Mouse (Mus musculus): ENCODE results near the gene S100a14. TPM values are rescaled to one million over a fixed set of nuclear protein-coding genes. Genes with fewer than 3 reads are reported as not detected.
A peak's percentile ranks its signal among the peaks of the same experiment; 100 is the strongest.

Gene S100a14
- total and polyA plus RNA-seq, 2 experiments from 2014 or later, result not detected

- DNase-seq (ENCODE audit: low spot score), result no peak
- H3K9ac ChIP-seq (replicated peaks; ENCODE audit: low read length), result no peak overlapping the region
- H3K4me1 ChIP-seq (ENCODE audit: insufficient read depth, low read length), result no peaks in the 10 kb centered on the region
- no peaks in the 10 kb centered on the region for H3K9me3 ChIP-seq (ENCODE audit: low read length)
- 96% methylated on average over 2 of the region's 2 CpGs for WGBS
- H3K4me2 ChIP-seq (ENCODE audit: low read depth, low read length), result no peak overlapping the region
- no peak for ATAC-seq
- H3K27ac ChIP-seq, result no peak overlapping the region
- no peak overlapping the region for H3K4me3 ChIP-seq (ENCODE audit: low read length)
- H3K27me3 ChIP-seq (ENCODE audit: insufficient read depth, low read length), result no peaks in the 10 kb centered on the region
- TF ChIP-seq CTCF (IDR thresholded peaks at IDR 0.05; ENCODE audit: low read depth), result no peak
- no peaks in the 10 kb centered on the region for H3K36me3 ChIP-seq (ENCODE audit: insufficient read depth, low read length)
Observed at GRCm38 (mm10) chr3:90550421-90550790, 23.8 kb downstream of the S100a14 start.

GRCm38 (mm10) chr3:90552231-90552630 is 25.6 kb downstream of the S100a14 start:
- H3K4me3 ChIP-seq (ENCODE audit: low read length), result no peak overlapping the region
- H3K9ac ChIP-seq (replicated peaks; ENCODE audit: low read length), result no peak overlapping the region
- DNase-seq (ENCODE audit: low spot score), result no peak
- H3K9me3 ChIP-seq (ENCODE audit: low read length), result no peaks in the 10 kb centered on the region
- H3K27me3 ChIP-seq (ENCODE audit: insufficient read depth, low read length), result no peaks in the 10 kb centered on the region
- H3K4me1 ChIP-seq (ENCODE audit: insufficient read depth, low read length), result no peaks in the 10 kb centered on the region
- 87% methylated on average over 2 of the region's 2 CpGs for WGBS
- no peak overlapping the region for H3K27ac ChIP-seq
- ATAC-seq, result no peak
- no peak overlapping the region for H3K4me2 ChIP-seq (ENCODE audit: low read depth, low read length)
- no peak for TF ChIP-seq CTCF (IDR thresholded peaks at IDR 0.05; ENCODE audit: low read depth)
- H3K36me3 ChIP-seq (ENCODE audit: insufficient read depth, low read length), result no peaks in the 10 kb centered on the region

- Histone ChIP-seq H3K27me3 (ENCODE audit: insufficient read depth, low read length) (no peaks in the 10 kb centered on the region), H3K36me3 (ENCODE audit: insufficient read depth, low read length) (no peaks in the 10 kb centered on the region), H3K4me3 (ENCODE audit: low read length) (no peak overlapping the region), H3K4me2 (ENCODE audit: low read depth, low read length) (no peak overlapping the region), H3K9ac (replicated peaks; ENCODE audit: low read length) (no peak overlapping the region), H3K27ac (peak overlapping the region; percentile 62), H3K9me3 (ENCODE audit: low read length) (no peaks in the 10 kb centered on the region), H3K4me1 (ENCODE audit: insufficient read depth, low read length) (no peaks in the 10 kb centered on the region)
- peak; percentile 77 for DNase-seq (ENCODE audit: low spot score)
- no peak for TF ChIP-seq CTCF (IDR thresholded peaks at IDR 0.05; ENCODE audit: low read depth)
- ATAC-seq, result peak; percentile 93
- WGBS, result 28% methylated on average over 5 of the region's 5 CpGs
Observed at GRCm38 (mm10) chr3:90555954-90556353, 29.3 kb downstream of the S100a14 start.

- TF ChIP-seq CTCF (IDR thresholded peaks at IDR 0.05; ENCODE audit: low read depth), result no peak
- peak; percentile 36; the same call in 1 of the 2 replicates for ATAC-seq
- WGBS, result 79% methylated on average over 6 of the region's 6 CpGs
Observed at GRCm38 (mm10) chr3:90560008-90560628, 33.5 kb downstream of the S100a14 start, which contains the start of gene S100a3. TSS of gene S100a3 (plus strand) at chr3:90560578.

GRCm38 (mm10) chr3:90574691-90575090 is 48.0 kb downstream of the S100a14 start:
- Histone ChIP-seq H3K4me1 (ENCODE audit: insufficient read depth, low read length) (no peaks in the 10 kb centered on the region), H3K4me2 (ENCODE audit: low read depth, low read length) (no peak overlapping the region), H3K27ac (no peak overlapping the region), H3K9me3 (ENCODE audit: low read length) (no peaks in the 10 kb centered on the region), H3K27me3 (ENCODE audit: insufficient read depth, low read length) (no peaks in the 10 kb centered on the region), H3K4me3 (ENCODE audit: low read length) (no peak overlapping the region), H3K36me3 (ENCODE audit: insufficient read depth, low read length) (no peaks in the 10 kb centered on the region), H3K9ac (replicated peaks; ENCODE audit: low read length) (no peak overlapping the region)
- 71% methylated on average over 5 of the region's 5 CpGs for WGBS
- no peak for ATAC-seq
- DNase-seq (ENCODE audit: low spot score), result no peak
- no peak for TF ChIP-seq CTCF (IDR thresholded peaks at IDR 0.05; ENCODE audit: low read depth)

More at GRCm38 (mm10) chr3:90560008-90560628, 33.5 kb downstream of the S100a14 start, which contains the start of gene S100a3:
- Histone ChIP-seq H3K4me1 (ENCODE audit: insufficient read depth, low read length) (no peaks in the 10 kb centered on the region), H3K4me3 (ENCODE audit: low read length) (no peak within 1 kb of the TSS), H3K9me3 (ENCODE audit: low read length) (no peaks in the 10 kb centered on the region), H3K9ac (replicated peaks; ENCODE audit: low read length) (no peak within 1 kb of the TSS), H3K4me2 (ENCODE audit: low read depth, low read length) (no peak within 1 kb of the TSS), H3K27me3 (ENCODE audit: insufficient read depth, low read length) (no peaks in the 10 kb centered on the region), H3K27ac (peak within 1 kb of the TSS; percentile 32), H3K36me3 (ENCODE audit: insufficient read depth, low read length) (no peaks in the 10 kb centered on the region)
- peak; percentile 30 for DNase-seq (ENCODE audit: low spot score)

GRCm38 (mm10) chr3:90575320-90575719 is 48.7 kb downstream of the S100a14 start:
- 83% methylated on average over 3 of the region's 3 CpGs for WGBS
- H3K9ac ChIP-seq (replicated peaks; ENCODE audit: low read length), result no peak overlapping the region
- no peak for TF ChIP-seq CTCF (IDR thresholded peaks at IDR 0.05; ENCODE audit: low read depth)

GRCm38 (mm10) chr3:90576351-90577001 is 49.8 kb downstream of the S100a14 start:
- ATAC-seq, result no peak
- H3K4me1 ChIP-seq (ENCODE audit: insufficient read depth, low read length), result no peaks in the 10 kb centered on the region
- TF ChIP-seq CTCF (IDR thresholded peaks at IDR 0.05; ENCODE audit: low read depth), result no peak

More at GRCm38 (mm10) chr3:90575320-90575719, 48.7 kb downstream of the S100a14 start:
- H3K27me3 ChIP-seq (ENCODE audit: insufficient read depth, low read length), result no peaks in the 10 kb centered on the region
- ATAC-seq (no peak), DNase-seq (ENCODE audit: low spot score) (no peak)
- no peaks in the 10 kb centered on the region for H3K9me3 ChIP-seq (ENCODE audit: low read length)
- no peaks in the 10 kb centered on the region for H3K4me1 ChIP-seq (ENCODE audit: insufficient read depth, low read length)
- H3K4me2 ChIP-seq (ENCODE audit: low read depth, low read length), result no peak overlapping the region
- H3K36me3 ChIP-seq (ENCODE audit: insufficient read depth, low read length), result no peaks in the 10 kb centered on the region
- no peak overlapping the region for H3K4me3 ChIP-seq (ENCODE audit: low read length)
- H3K27ac ChIP-seq, result no peak overlapping the region

More at GRCm38 (mm10) chr3:90576351-90577001, 49.8 kb downstream of the S100a14 start:
- WGBS, result 51% methylated on average over 10 of the region's 10 CpGs
- Histone ChIP-seq H3K27me3 (ENCODE audit: insufficient read depth, low read length) (no peaks in the 10 kb centered on the region), H3K9ac (replicated peaks; ENCODE audit: low read length) (no peak overlapping the region), H3K4me3 (ENCODE audit: low read length) (no peak overlapping the region), H3K27ac (no peak overlapping the region), H3K36me3 (ENCODE audit: insufficient read depth, low read length) (no peaks in the 10 kb centered on the region), H3K9me3 (ENCODE audit: low read length) (no peaks in the 10 kb centered on the region), H3K4me2 (ENCODE audit: low read depth, low read length) (no peak overlapping the region)
- DNase-seq (ENCODE audit: low spot score), result no peak

Other genes with a start within 250 kb of the S100a14 start
- gene Gatad2b, start 233.7 kb upstream of the S100a14 start, total RNA-seq (2014; rRNA removed), result 31.5 and 32.1 TPM in 2 replicates
- gene Gatad2b, start 233.7 kb upstream of the S100a14 start, polyA plus RNA-seq (2015; fragmentation: Nextera tagmentation; extraction: Ambion mirVana), result 13.7 and 14.2 TPM in 2 replicates
- gene Slc27a3, start 136.9 kb upstream of the S100a14 start, total RNA-seq (2014; rRNA removed), result 85.1 and 87.2 TPM in 2 replicates
- gene Slc27a3, start 136.9 kb upstream of the S100a14 start, polyA plus RNA-seq (2015; fragmentation: Nextera tagmentation; extraction: Ambion mirVana), result 28.3 and 30.3 TPM in 2 replicates
- 58.1 and 71.7 TPM in 2 replicates for gene Ints3, start 93.2 kb upstream of the S100a14 start, total RNA-seq (2014; rRNA removed)
- 19.9 and 20.4 TPM in 2 replicates for gene Ints3, start 93.2 kb upstream of the S100a14 start, polyA plus RNA-seq (2015; fragmentation: Nextera tagmentation; extraction: Ambion mirVana)
- 3.5 and 6.2 TPM in 2 replicates for gene Npr1, start 61.0 kb upstream of the S100a14 start, total RNA-seq (2014; rRNA removed)
- gene Npr1, start 61.0 kb upstream of the S100a14 start, polyA plus RNA-seq (2015; fragmentation: Nextera tagmentation; extraction: Ambion mirVana), result 2.8 TPM in 2 replicates
- gene Ilf2, start 50.7 kb upstream of the S100a14 start, total RNA-seq (2014; rRNA removed), result 111 and 119 TPM in 2 replicates
- gene Ilf2, start 50.7 kb upstream of the S100a14 start, polyA plus RNA-seq (2015; fragmentation: Nextera tagmentation; extraction: Ambion mirVana), result 177 and 178 TPM in 2 replicates
- 49.7 and 52.0 TPM in 2 replicates for gene Snapin, start 35.8 kb upstream of the S100a14 start, total RNA-seq (2014; rRNA removed)
- 102 and 106 TPM in 2 replicates for gene Snapin, start 35.8 kb upstream of the S100a14 start, polyA plus RNA-seq (2015; fragmentation: Nextera tagmentation; extraction: Ambion mirVana)
- 210 and 220 TPM in 2 replicates for gene Chtop, start 17.4 kb upstream of the S100a14 start, total RNA-seq (2014; rRNA removed)
- 162 and 165 TPM in 2 replicates for gene Chtop, start 17.4 kb upstream of the S100a14 start, polyA plus RNA-seq (2015; fragmentation: Nextera tagmentation; extraction: Ambion mirVana)
- 27.7 and 28.1 TPM in 2 replicates for gene S100a1, start 12.5 kb upstream of the S100a14 start, total RNA-seq (2014; rRNA removed)
- 88.9 and 93.6 TPM in 2 replicates for gene S100a1, start 12.5 kb upstream of the S100a14 start, polyA plus RNA-seq (2015; fragmentation: Nextera tagmentation; extraction: Ambion mirVana)
- 5.2 and 10.9 TPM in 2 replicates for gene S100a13, start 12.4 kb upstream of the S100a14 start, total RNA-seq (2014; rRNA removed)
- 37.9 and 41.4 TPM in 2 replicates for gene S100a13, start 12.4 kb upstream of the S100a14 start, polyA plus RNA-seq (2015; fragmentation: Nextera tagmentation; extraction: Ambion mirVana)
- gene S100a16, start 10.4 kb downstream of the S100a14 start, total RNA-seq (2014; rRNA removed), result 87.0 and 90.9 TPM in 2 replicates
- 103 and 115 TPM in 2 replicates for gene S100a16, start 10.4 kb downstream of the S100a14 start, polyA plus RNA-seq (2015; fragmentation: Nextera tagmentation; extraction: Ambion mirVana)
- gene S100a3, start 33.7 kb downstream of the S100a14 start, total RNA-seq (2014; rRNA removed), result 1.4 and 5.3 TPM in 2 replicates
- gene S100a3, start 33.7 kb downstream of the S100a14 start, polyA plus RNA-seq (2015; fragmentation: Nextera tagmentation; extraction: Ambion mirVana), result 1.9 and 2.1 TPM in 2 replicates
- not detected in 2 replicates for gene S100a2, start 63.4 kb downstream of the S100a14 start, total RNA-seq (2014; rRNA removed)
- gene S100a2, start 63.4 kb downstream of the S100a14 start, polyA plus RNA-seq (2015; fragmentation: Nextera tagmentation; extraction: Ambion mirVana), result not detected in 2 replicates
- not detected in 2 replicates for gene Gm42674, start 75.0 kb downstream of the S100a14 start, total RNA-seq (2014; rRNA removed)
- gene Gm42674, start 75.0 kb downstream of the S100a14 start, polyA plus RNA-seq (2015; fragmentation: Nextera tagmentation; extraction: Ambion mirVana), result not detected in 2 replicates
- gene S100a4, start 76.9 kb downstream of the S100a14 start, total RNA-seq (2014; rRNA removed), result 3.0 TPM in 1 of 2 replicates, not detected in the other
- 2.3 and 3.1 TPM in 2 replicates for gene S100a4, start 76.9 kb downstream of the S100a14 start, polyA plus RNA-seq (2015; fragmentation: Nextera tagmentation; extraction: Ambion mirVana)
- not detected in 2 replicates for gene S100a5, start 81.7 kb downstream of the S100a14 start, total RNA-seq (2014; rRNA removed)
- gene S100a5, start 81.7 kb downstream of the S100a14 start, polyA plus RNA-seq (2015; fragmentation: Nextera tagmentation; extraction: Ambion mirVana), result not detected in 2 replicates
- 4.4 and 12.9 TPM in 2 replicates for gene S100a6, start 86.0 kb downstream of the S100a14 start, total RNA-seq (2014; rRNA removed)
- 53.8 and 59.0 TPM in 2 replicates for gene S100a6, start 86.0 kb downstream of the S100a14 start, polyA plus RNA-seq (2015; fragmentation: Nextera tagmentation; extraction: Ambion mirVana)
- not detected in 2 replicates for gene S100a7a, start 127.2 kb downstream of the S100a14 start, total RNA-seq (2014; rRNA removed)
- gene S100a7a, start 127.2 kb downstream of the S100a14 start, polyA plus RNA-seq (2015; fragmentation: Nextera tagmentation; extraction: Ambion mirVana), result not detected in 2 replicates
- 1.0 TPM in 1 of 2 replicates, not detected in the other for gene S100a8, start 142.1 kb downstream of the S100a14 start, total RNA-seq (2014; rRNA removed)
- gene S100a8, start 142.1 kb downstream of the S100a14 start, polyA plus RNA-seq (2015; fragmentation: Nextera tagmentation; extraction: Ambion mirVana), result 6.3 and 6.7 TPM in 2 replicates
- 1.3 TPM in 1 of 2 replicates, not detected in the other for gene S100a9, start 168.9 kb downstream of the S100a14 start, total RNA-seq (2014; rRNA removed)
- gene S100a9, start 168.9 kb downstream of the S100a14 start, polyA plus RNA-seq (2015; fragmentation: Nextera tagmentation; extraction: Ambion mirVana), result 5.0 and 6.4 TPM in 2 replicates
- not detected in 2 replicates for gene Pglyrp4, start 200.1 kb downstream of the S100a14 start, total RNA-seq (2014; rRNA removed)
- not detected in 2 replicates for gene Pglyrp4, start 200.1 kb downstream of the S100a14 start, polyA plus RNA-seq (2015; fragmentation: Nextera tagmentation; extraction: Ambion mirVana)